Mouse (Mus musculus): ENCODE results near the gene Fam160a1. TPM values are rescaled to one million over a fixed set of nuclear protein-coding genes. Genes with fewer than 3 reads are reported as not detected.

Fam160a1 gene
- polyA plus RNA-seq, 1 experiment from 2014 or later: 0.34 TPM

DNA sequence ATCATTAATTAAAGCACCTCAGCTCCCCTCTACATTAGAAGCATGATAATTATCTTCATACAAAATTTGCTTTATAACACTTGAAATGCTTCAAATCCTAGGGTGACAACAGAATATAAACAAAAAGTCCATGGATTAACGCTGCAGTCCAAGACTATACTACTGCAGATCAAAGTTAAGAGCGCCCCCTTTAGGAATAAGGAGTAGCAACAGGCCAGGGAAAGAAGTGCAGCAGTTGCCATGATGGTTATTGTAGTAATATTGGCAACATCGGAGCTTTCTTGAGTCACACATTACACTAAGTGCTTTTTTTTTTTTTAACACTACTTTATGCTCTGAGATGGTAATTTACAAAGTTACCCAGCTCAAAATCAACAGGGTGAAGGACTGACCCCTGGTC lies 43.7 kb downstream of the Fam160a1 start:
- 56% methylated on average over 3 of the region's 3 CpGs for WGBS
- H3K4me3 ChIP-seq: no peak overlapping the region
- H3K27ac ChIP-seq: no peak overlapping the region
- no peaks in the 10 kb centered on the region for H3K36me3 ChIP-seq
- H3K4me1 ChIP-seq (replicated peaks): no peaks in the 10 kb centered on the region
- no peak overlapping the region for H3K4me2 ChIP-seq
- no peak for ATAC-seq (ENCODE audit: low FRiP score)
- H3K27me3 ChIP-seq: no peaks in the 10 kb centered on the region
- H3K9ac ChIP-seq: no peak overlapping the region
- no peaks in the 10 kb centered on the region for H3K9me3 ChIP-seq

DNA sequence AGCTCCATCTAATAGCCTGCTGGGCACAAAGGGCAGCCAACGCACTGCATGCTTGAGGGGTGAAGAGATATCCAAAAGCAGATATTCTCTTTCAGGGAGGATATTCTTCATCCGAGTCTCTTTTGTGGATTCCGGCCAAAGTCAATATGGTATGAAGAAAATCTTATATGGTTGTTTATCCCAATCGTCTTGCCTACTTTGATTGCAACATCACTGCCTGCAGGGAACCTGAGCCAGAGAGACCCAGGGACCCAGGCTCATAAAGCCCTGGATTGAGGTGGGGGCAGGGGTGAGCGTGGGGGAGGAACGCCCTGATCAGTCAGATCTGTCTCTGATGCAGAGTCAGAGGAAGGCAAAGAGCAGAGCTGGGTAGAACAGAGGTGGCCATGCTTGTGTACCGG lies 52.2 kb downstream of the Fam160a1 start:
- Histone ChIP-seq H3K27ac (no peak overlapping the region), H3K9ac (no peak overlapping the region), H3K4me1 (replicated peaks) (peaks cover 11% of the 10 kb centered on the region), H3K4me3 (no peak overlapping the region), H3K9me3 (no peaks in the 10 kb centered on the region), H3K36me3 (no peaks in the 10 kb centered on the region), H3K27me3 (no peaks in the 10 kb centered on the region), H3K4me2 (no peak overlapping the region)
- no peak for ATAC-seq (ENCODE audit: low FRiP score)
- 74% methylated on average over 7 of the region's 7 CpGs for WGBS

DNA sequence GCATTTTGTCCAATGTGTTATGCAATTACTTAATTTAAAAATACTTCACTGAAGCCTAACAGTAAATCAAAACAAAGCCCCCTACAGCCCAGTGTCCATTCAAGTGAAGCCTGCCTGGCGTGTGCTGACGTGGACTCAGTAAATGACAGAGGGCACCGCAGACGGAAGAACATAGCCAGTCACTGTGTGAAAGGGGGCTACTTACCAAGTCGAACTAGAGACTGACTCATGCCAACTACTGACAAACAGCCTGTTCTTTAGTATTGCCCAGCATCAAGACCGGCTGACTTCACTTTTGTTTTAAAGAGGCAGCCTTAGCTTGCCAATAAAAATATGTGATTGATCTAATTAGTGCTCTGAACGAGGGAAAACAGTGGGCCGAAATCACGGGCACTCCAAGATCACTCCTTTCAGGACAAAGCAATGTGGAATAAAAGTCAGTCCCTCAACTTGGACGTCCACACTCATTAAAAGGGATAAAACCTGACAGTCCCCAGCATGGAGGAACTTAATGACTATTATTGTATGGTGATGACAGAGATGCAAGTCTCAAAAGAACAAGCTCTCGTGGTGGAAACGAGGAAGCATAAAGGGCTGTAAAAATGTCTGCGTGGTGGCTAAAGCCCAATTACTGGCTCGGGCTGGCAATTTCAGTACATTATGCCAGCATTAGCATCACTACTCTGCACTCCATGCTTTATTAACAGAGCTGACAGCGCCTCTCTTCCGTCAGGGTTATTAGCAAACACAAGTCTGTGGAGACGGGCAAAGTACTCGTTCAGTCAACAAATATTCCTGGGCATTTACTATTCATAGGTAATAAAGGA lies 52.9 kb downstream of the Fam160a1 start:
- Histone ChIP-seq H3K9me3 (no peaks in the 10 kb centered on the region), H3K4me2 (no peak overlapping the region), H3K27me3 (no peaks in the 10 kb centered on the region), H3K27ac (no peak overlapping the region), H3K9ac (no peak overlapping the region), H3K36me3 (no peaks in the 10 kb centered on the region), H3K4me1 (replicated peaks) (peaks cover 11% of the 10 kb centered on the region), H3K4me3 (no peak overlapping the region)
- ATAC-seq (ENCODE audit: low FRiP score): no peak
- WGBS: 46% methylated on average over 18 of the region's 18 CpGs

DNA sequence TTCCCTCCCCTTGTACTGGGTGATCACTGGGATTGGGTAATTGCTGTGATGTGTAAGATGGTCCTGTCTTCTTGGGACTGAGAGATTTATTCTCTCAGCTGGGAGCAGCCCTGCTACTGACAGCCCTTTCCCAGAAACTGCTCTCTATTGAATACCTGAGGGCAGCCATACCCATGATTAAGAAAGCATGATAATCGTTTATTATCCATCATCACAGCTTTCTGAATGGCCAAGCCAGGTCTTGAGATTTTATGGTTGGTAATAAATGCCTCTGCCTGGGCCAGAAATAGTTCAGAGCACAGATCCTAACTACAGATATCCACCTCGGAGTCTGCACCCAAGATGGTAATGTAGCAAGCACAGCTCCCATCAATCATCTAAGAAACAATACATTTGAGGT lies 59.1 kb downstream of the Fam160a1 start:
- H3K27ac ChIP-seq: no peak overlapping the region
- no peak for ATAC-seq (ENCODE audit: low FRiP score)
- H3K4me3 ChIP-seq: no peak overlapping the region
- H3K27me3 ChIP-seq: no peaks in the 10 kb centered on the region
- 0 out of 2 replicates have a peak, but pooled peaks cover 4% of the 10 kb centered on the region for H3K4me1 ChIP-seq (replicated peaks)
- H3K36me3 ChIP-seq: no peaks in the 10 kb centered on the region
- H3K9ac ChIP-seq: no peak overlapping the region
- no peaks in the 10 kb centered on the region for H3K9me3 ChIP-seq
- WGBS: 69% methylated on average over 2 of the region's 2 CpGs
- H3K4me2 ChIP-seq: no peak overlapping the region

DNA sequence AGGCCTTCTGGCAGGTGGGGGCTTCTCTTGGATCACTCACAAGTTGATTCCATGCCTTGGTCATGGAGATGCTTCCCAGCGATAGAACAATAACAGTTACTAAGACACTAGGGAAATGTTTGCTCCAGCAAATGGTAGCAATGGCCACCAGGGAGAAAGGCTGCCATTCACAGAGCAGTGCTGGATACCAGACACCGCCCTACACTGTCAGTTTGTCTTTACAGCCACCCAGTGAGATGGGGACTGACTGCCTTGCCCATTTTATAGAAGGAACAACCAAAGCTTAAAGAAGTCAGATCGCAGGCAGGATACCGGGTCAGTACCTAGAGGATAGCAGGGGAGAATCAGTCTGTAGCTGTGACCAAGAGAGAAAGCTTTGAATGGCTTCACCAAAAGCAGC lies 59.7 kb downstream of the Fam160a1 start:
- no peaks in the 10 kb centered on the region for H3K27me3 ChIP-seq
- H3K4me1 ChIP-seq (replicated peaks): 0 out of 2 replicates have a peak, but pooled peaks cover 7% of the 10 kb centered on the region
- H3K27ac ChIP-seq: no peak overlapping the region
- ATAC-seq (ENCODE audit: low FRiP score): no peak
- 77% methylated on average over 4 of the region's 4 CpGs for WGBS
- no peak overlapping the region for H3K4me3 ChIP-seq
- H3K4me2 ChIP-seq: no peak overlapping the region
- H3K9ac ChIP-seq: no peak overlapping the region
- no peaks in the 10 kb centered on the region for H3K9me3 ChIP-seq
- no peaks in the 10 kb centered on the region for H3K36me3 ChIP-seq

DNA sequence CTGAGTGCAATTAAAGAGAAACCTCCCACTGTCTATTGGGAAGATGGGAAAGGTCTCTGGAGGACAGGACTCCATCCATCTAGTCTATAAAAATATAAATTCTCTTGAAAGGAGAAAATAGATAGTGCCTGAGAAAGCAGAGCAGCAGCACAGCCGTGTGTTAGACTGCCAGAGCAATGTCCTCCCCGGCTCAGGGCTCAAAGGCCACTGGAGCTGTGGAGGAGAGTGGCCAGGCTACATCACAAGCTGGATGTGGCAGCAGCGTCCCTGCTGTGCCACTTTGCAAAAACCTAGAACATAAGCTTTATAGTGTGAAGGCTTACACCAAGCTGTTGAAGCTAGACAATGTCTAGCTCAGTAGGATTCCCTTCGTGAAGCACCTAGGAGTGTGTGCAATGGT lies 67.7 kb downstream of the Fam160a1 start:
- no peaks in the 10 kb centered on the region for H3K36me3 ChIP-seq
- 0 out of 2 replicates have a peak, but pooled peaks cover 4% of the 10 kb centered on the region for H3K4me1 ChIP-seq (replicated peaks)
- H3K27me3 ChIP-seq: no peaks in the 10 kb centered on the region
- H3K27ac ChIP-seq: no peak overlapping the region
- ATAC-seq (ENCODE audit: low FRiP score): no peak
- H3K9ac ChIP-seq: no peak overlapping the region
- H3K9me3 ChIP-seq: no peaks in the 10 kb centered on the region
- 62% methylated on average over 4 of the region's 4 CpGs for WGBS
- H3K4me3 ChIP-seq: no peak overlapping the region
- no peak overlapping the region for H3K4me2 ChIP-seq

DNA sequence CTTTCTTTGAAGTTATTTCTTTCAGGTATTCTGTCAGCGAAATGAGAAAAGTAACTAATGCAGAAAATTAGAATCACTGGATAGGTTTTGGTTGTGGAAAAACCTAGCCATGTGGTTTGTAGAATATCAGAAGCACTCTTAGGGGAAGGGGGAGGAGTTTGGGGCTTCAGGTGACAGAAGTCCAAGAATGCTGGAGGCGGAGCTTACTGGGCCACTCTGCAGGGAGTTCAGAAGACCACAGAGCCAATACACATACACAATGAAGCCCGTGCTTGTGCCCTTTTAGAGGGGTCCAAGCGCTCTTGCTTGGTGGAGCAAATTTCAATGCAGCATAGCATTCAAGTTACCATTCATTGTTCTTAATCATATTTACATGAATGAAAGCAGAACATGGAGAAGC lies 68.2 kb downstream of the Fam160a1 start:
- Histone ChIP-seq H3K9ac (no peak overlapping the region), H3K9me3 (no peaks in the 10 kb centered on the region), H3K4me2 (no peak overlapping the region), H3K4me3 (no peak overlapping the region), H3K4me1 (replicated peaks) (0 out of 2 replicates have a peak, but pooled peaks cover 4% of the 10 kb centered on the region), H3K27ac (no peak overlapping the region), H3K36me3 (no peaks in the 10 kb centered on the region), H3K27me3 (no peaks in the 10 kb centered on the region)
- no peak for ATAC-seq (ENCODE audit: low FRiP score)
- WGBS: 16% methylated on average over 4 of the region's 4 CpGs

DNA sequence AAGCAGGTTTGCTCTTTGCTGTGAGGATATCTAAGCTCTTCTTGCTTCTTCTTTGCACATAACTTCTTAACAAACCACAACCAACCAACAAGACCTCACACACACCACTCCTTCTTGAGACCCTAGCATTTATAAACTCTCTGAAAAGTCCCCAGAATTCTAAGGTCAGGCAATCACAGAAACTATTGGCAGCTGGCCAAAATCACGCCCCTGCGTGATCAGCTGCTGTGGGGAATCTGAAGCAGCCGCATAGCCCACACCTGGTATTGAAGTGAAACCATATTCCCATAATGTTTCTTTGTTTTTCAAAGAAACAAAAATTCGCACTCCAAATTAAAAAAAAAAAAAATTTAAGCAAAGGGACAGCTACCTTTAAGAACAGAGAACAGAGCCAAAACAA lies 71.0 kb downstream of the Fam160a1 start:
- Histone ChIP-seq H3K27me3 (no peaks in the 10 kb centered on the region), H3K9me3 (no peaks in the 10 kb centered on the region), H3K36me3 (no peaks in the 10 kb centered on the region), H3K4me1 (replicated peaks) (no peaks in the 10 kb centered on the region), H3K27ac (no peak overlapping the region), H3K4me3 (no peak overlapping the region), H3K4me2 (no peak overlapping the region), H3K9ac (no peak overlapping the region)
- no peak for ATAC-seq (ENCODE audit: low FRiP score)
- WGBS: 66% methylated on average over 4 of the region's 4 CpGs

DNA sequence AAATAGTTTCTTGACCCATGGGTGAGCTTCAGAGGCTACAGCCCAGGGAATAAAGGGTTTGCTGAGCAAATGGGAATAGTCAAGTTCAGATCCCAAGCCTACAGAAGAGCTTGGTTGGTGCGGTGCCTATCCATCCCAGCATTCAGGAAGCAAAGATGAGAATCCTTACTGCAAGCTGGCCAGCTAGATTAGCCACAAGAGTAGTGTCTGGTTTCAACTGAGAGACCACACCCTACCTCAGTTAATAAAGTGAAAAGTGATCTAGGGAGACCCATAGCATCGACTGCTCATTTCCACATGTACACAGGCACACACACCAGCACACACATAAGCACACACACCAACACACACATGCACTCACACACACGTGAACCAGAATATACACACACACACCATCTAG lies 75.3 kb downstream of the Fam160a1 start:
- H3K36me3 ChIP-seq: no peaks in the 10 kb centered on the region
- H3K4me1 ChIP-seq (replicated peaks): no peaks in the 10 kb centered on the region
- H3K27me3 ChIP-seq: no peaks in the 10 kb centered on the region
- no peak for ATAC-seq (ENCODE audit: low FRiP score)
- H3K9ac ChIP-seq: no peak overlapping the region
- H3K4me2 ChIP-seq: no peak overlapping the region
- H3K4me3 ChIP-seq: no peak overlapping the region
- no peak overlapping the region for H3K27ac ChIP-seq
- 96% methylated on average over 3 of the region's 3 CpGs for WGBS
- H3K9me3 ChIP-seq: no peaks in the 10 kb centered on the region

DNA sequence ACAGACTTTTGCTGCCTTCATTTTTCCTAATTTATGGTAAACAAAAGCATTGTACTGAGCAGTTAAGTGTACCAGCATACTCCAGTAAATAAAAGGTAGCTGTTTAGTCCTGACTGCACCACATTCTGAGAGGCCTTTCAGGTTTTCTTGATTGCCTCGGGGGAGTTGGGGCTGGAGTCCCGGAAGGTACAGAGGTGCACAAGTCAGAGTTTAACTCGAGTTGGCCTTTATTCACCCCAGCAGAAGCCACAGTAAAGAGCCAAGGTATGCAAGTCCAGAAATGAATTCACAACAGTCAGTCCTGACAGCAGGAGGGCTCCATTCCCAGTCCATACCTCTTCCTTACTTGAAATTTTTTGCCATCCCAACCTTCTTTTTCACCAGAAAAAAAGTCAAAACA lies 78.5 kb downstream of the Fam160a1 start:
- H3K27me3 ChIP-seq: no peaks in the 10 kb centered on the region
- H3K9me3 ChIP-seq: no peaks in the 10 kb centered on the region
- H3K4me2 ChIP-seq: no peak overlapping the region
- no peak overlapping the region for H3K9ac ChIP-seq
- H3K36me3 ChIP-seq: no peaks in the 10 kb centered on the region
- no peak overlapping the region for H3K27ac ChIP-seq
- H3K4me1 ChIP-seq (replicated peaks): no peaks in the 10 kb centered on the region
- H3K4me3 ChIP-seq: no peak overlapping the region
- WGBS: 81% methylated on average over 3 of the region's 3 CpGs
- no peak for ATAC-seq (ENCODE audit: low FRiP score)

DNA sequence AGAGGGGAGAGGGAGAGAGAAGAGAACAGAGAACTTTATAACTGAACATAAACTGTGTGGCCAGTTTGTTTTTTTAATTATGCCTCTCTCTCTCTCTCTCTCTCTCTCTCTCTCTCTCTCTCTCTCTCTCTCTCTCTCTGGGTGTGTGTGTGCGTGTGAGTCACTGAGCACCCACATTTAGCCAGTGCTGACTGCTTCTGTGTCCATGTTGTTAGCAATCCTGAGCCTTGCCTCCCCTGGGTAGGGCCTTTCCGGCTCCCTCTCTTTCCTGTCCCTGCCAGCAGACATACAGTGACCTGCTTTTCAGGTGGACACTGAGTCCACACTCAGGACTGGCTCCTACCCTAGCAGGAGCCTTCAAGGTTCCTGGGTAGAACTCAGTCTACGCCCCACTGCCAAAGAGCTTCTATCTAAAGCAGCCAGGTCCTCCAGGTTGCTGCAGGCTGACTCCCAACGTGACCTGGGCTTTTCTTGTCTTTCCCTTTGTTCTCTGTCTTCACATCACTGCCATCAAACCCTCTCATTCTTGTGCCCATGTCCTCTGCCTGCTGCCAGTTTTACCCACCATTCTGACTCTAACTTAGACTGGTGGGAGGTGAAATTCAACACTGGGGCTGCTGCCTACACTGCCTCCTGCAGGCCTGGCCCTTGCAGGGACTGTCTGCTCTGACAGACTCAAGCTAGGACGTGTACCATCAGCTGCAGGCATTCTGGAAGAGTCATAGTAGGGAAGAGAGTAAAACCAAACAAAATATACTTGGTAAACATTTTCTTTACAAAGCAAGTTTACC lies 83.0 kb downstream of the Fam160a1 start:
- Histone ChIP-seq H3K36me3 (no peaks in the 10 kb centered on the region), H3K4me2 (no peak overlapping the region), H3K9me3 (no peaks in the 10 kb centered on the region), H3K4me3 (no peak overlapping the region), H3K27ac (no peak overlapping the region), H3K4me1 (replicated peaks) (no peaks in the 10 kb centered on the region), H3K9ac (no peak overlapping the region), H3K27me3 (no peaks in the 10 kb centered on the region)
- WGBS: 74% methylated on average over 5 of the region's 5 CpGs
- no peak for ATAC-seq (ENCODE audit: low FRiP score)

DNA sequence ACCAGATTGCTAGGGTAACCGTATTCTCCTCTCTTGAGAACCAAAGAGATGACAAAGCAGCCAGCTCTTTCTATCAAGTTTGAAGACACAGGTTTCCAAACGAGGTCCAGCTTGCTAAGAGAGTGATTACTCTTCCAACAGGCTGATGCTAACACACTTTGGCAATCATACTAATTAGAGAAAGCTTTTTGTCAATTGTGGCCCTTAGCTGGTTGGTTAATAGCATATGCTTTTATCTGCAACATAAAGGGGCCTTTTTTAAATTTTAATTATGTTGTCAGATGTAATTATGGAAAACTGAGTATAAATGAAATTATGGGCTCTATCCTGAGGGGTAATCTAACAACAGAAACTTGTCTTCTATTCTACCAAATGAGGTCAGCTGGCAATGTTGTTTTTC lies 89.9 kb downstream of the Fam160a1 start:
- no peak overlapping the region for H3K27ac ChIP-seq
- no peaks in the 10 kb centered on the region for H3K27me3 ChIP-seq
- no peaks in the 10 kb centered on the region for H3K36me3 ChIP-seq
- WGBS: 60% methylated on average over 2 of the region's 2 CpGs
- H3K4me2 ChIP-seq: no peak overlapping the region
- H3K4me3 ChIP-seq: no peak overlapping the region
- H3K9ac ChIP-seq: no peak overlapping the region
- H3K4me1 ChIP-seq (replicated peaks): no peaks in the 10 kb centered on the region
- no peaks in the 10 kb centered on the region for H3K9me3 ChIP-seq
- ATAC-seq (ENCODE audit: low FRiP score): no peak

DNA sequence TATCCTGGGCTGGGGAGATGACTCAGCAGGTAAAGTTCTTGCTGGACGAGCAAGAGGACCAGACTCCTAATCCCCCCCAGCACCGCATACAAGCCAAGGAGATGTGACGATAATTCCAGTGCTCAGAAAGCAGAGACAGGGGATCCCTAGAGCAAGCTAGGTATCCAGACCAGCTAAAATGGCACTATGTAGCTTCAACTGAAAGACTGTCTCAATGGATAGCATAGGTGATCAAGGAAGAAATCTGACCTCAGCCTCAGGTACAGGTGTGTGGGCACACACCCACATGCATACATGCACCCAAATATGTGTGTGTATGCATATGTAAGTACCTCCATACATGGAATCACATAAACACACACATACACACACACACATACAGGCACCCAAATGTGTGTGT lies 91.1 kb downstream of the Fam160a1 start:
- Histone ChIP-seq H3K4me3 (no peak overlapping the region), H3K27me3 (no peaks in the 10 kb centered on the region), H3K9me3 (no peaks in the 10 kb centered on the region), H3K9ac (no peak overlapping the region), H3K4me2 (no peak overlapping the region), H3K36me3 (no peaks in the 10 kb centered on the region), H3K4me1 (replicated peaks) (no peaks in the 10 kb centered on the region), H3K27ac (no peak overlapping the region)
- 92% methylated on average over 3 of the region's 3 CpGs for WGBS
- no peak for ATAC-seq (ENCODE audit: low FRiP score)

All from hindbrain, embryonic 13.5 days (tissue).